Mouse (Mus musculus) kidney, embryonic 15.5 days (tissue): ENCODE data around the gene Olfr631. TPM values are rescaled to one million over a fixed set of nuclear protein-coding genes. Genes with fewer than 3 reads are reported as not detected.

Experiments
- polyA plus RNA-seq: library from polyadenylated mRNA; unstranded; fragments of >200 nt; fragmentation: Nextera tagmentation; extraction: Ambion mirVana; gene quantifications from 2 replicates; pipeline ENCODE4 v1.2.1, GENCODE M21; 2015

The Olfr631 gene
- polyA plus RNA-seq, 1 experiment from 2014 or later, result not detected

Other genes starting within 250 kb of the Olfr631 start
- gene Olfr625-ps1, start 246.1 kb upstream of the Olfr631 start, polyA plus RNA-seq, result not detected in 2 replicates
- not detected in 2 replicates for gene Olfr243, start 214.2 kb upstream of the Olfr631 start, polyA plus RNA-seq
- gene Olfr628, start 198.5 kb upstream of the Olfr631 start, polyA plus RNA-seq, result not detected in 2 replicates
- gene Olfr629, start 183.9 kb upstream of the Olfr631 start, polyA plus RNA-seq, result not detected in 2 replicates
- gene Olfr630, start 171.5 kb upstream of the Olfr631 start, polyA plus RNA-seq, result not detected in 2 replicates
- not detected in 2 replicates for gene Olfr69, start 157.2 kb upstream of the Olfr631 start, polyA plus RNA-seq
- not detected in 2 replicates for gene Olfr68, start 149.1 kb upstream of the Olfr631 start, polyA plus RNA-seq
- gene Olfr67, start 137.0 kb upstream of the Olfr631 start, polyA plus RNA-seq, result not detected in 2 replicates
- gene Hbb-bt, start 114.8 kb upstream of the Olfr631 start, polyA plus RNA-seq, result 2,879 and 3,105 TPM in 2 replicates
- gene Hbb-bs, start 100.7 kb upstream of the Olfr631 start, polyA plus RNA-seq, result 7,996 and 8,703 TPM in 2 replicates
- gene Hbb-bh2, start 88.3 kb upstream of the Olfr631 start, polyA plus RNA-seq, result not detected in 2 replicates
- 1.8 and 2.3 TPM in 2 replicates for gene Hbb-bh1, start 85.7 kb upstream of the Olfr631 start, polyA plus RNA-seq
- gene Hbb-y, start 75.6 kb upstream of the Olfr631 start, polyA plus RNA-seq, result 188 and 278 TPM in 2 replicates
- gene Olfr66, start 42.6 kb upstream of the Olfr631 start, polyA plus RNA-seq, result not detected in 2 replicates
- gene Olfr64, start 34.3 kb upstream of the Olfr631 start, polyA plus RNA-seq, result not detected in 2 replicates
- gene Olfr65, start 25.3 kb upstream of the Olfr631 start, polyA plus RNA-seq, result not detected in 2 replicates
- gene Olfr632, start 5.5 kb downstream of the Olfr631 start, polyA plus RNA-seq, result not detected in 2 replicates
- gene Olfr633, start 15.6 kb downstream of the Olfr631 start, polyA plus RNA-seq, result not detected in 2 replicates
- not detected in 2 replicates for gene Olfr635, start 42.3 kb downstream of the Olfr631 start, polyA plus RNA-seq
- gene Olfr638, start 69.9 kb downstream of the Olfr631 start, polyA plus RNA-seq, result not detected in 2 replicates
- gene Olfr639, start 88.5 kb downstream of the Olfr631 start, polyA plus RNA-seq, result 0.03 TPM in 1 of 2 replicates, not detected in the other
- not detected in 2 replicates for gene Olfr640, start 96.7 kb downstream of the Olfr631 start, polyA plus RNA-seq
- not detected in 2 replicates for gene Olfr641, start 106.6 kb downstream of the Olfr631 start, polyA plus RNA-seq
- not detected in 2 replicates for gene Olfr642, start 123.8 kb downstream of the Olfr631 start, polyA plus RNA-seq
- not detected in 2 replicates for gene 4930516K23Rik, start 132.6 kb downstream of the Olfr631 start, polyA plus RNA-seq
- gene Olfr644, start 143.0 kb downstream of the Olfr631 start, polyA plus RNA-seq, result not detected in 2 replicates
- gene Olfr645, start 156.6 kb downstream of the Olfr631 start, polyA plus RNA-seq, result not detected in 2 replicates
- gene Olfr646, start 176.0 kb downstream of the Olfr631 start, polyA plus RNA-seq, result not detected in 2 replicates
- not detected in 2 replicates for gene Ubqln5, start 201.0 kb downstream of the Olfr631 start, polyA plus RNA-seq
- not detected in 2 replicates for gene Olfr643, start 208.6 kb downstream of the Olfr631 start, polyA plus RNA-seq
- gene Ubqln3, start 214.5 kb downstream of the Olfr631 start, polyA plus RNA-seq, result not detected in 2 replicates
- not detected in 2 replicates for gene Ubqlnl, start 221.7 kb downstream of the Olfr631 start, polyA plus RNA-seq
- gene Olfm5, start 236.0 kb downstream of the Olfr631 start, polyA plus RNA-seq, result not detected in 2 replicates